Mouse (Mus musculus) ES-Bruce4 (cell line): ENCODE measurements at regions not wholly inside any gene's neighbourhood (a gene's known extent, or its start where the extent isn't known, plus 50 kb on each side); places are given as distances from the start of the nearest gene placed in this dataset.

ENCODE experiments used
- CTCF ChIP-seq: IDR thresholded peaks from one replicate; pipeline ENCODE4 v1.8.1; 2011; ENCODE audit warnings: low read depth, low read length
- EP300 ChIP-seq: IDR thresholded peaks from 2 replicates; pipeline ENCODE4 v1.6.1; 2011; ENCODE audit warnings: low read depth, low read length; ENCODE audit not compliant: insufficient read depth

DNA sequence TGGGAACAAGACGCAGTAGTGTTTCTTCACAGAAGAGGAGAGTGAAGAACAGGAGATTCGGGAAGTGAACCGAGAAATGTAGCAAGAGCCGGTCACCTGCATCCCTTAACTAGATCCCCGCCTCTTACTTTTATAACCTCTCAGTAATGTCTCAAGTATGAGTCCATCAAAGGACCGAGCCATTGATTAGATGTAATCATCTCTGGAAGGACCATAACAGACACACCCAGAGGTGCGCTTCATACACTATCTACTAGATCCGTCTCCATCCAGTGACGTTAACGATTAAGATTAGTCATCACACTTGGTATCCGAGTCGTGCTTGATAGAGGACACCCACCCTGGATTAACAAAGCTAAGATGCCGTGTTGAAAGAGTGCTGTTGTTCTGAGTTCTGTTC lies 252.9 kb downstream of the Sox9 start:
- no peak for TF ChIP-seq CTCF
- TF ChIP-seq EP300, result no peak
